Mouse (Mus musculus): ENCODE data around the gene Gm20403. TPM values are rescaled to one million over a fixed set of nuclear protein-coding genes. Genes with fewer than 3 reads are reported as not detected.
"Not testable (repeated sequence)": the region's sequence is repeated elsewhere in the genome, so short reads cannot be mapped to it uniquely, and the experiment has no call there.

Gm20403 gene
- polyA plus RNA-seq, 1 experiment: not detected

GRCm38 (mm10) chr12:54956974-54957373 lies 29.4 kb downstream of the Gm20403 start:
- no peak overlapping the region for H3K4me3 ChIP-seq (ENCODE audit: low read depth, low read length)
- TF ChIP-seq EP300 (IDR thresholded peaks at IDR 0.05; ENCODE audit: insufficient read depth, low read depth, low read length) (no peak), CTCF (IDR thresholded peaks at IDR 0.05; ENCODE audit: low read depth, low read length) (no peak), POLR2A (IDR thresholded peaks at IDR 0.05; ENCODE audit: insufficient read depth, low read length) (no peak)
- H3K27ac ChIP-seq (ENCODE audit: insufficient read depth, low read length): no peak overlapping the region
- H3K36me3 ChIP-seq (ENCODE audit: control insufficient read depth, insufficient read depth, low read length, poor library complexity, severe bottlenecking): peaks cover 2% of the 10 kb centered on the region; the same call in 1 of the 2 replicates
- no peaks in the 10 kb centered on the region for H3K4me1 ChIP-seq (ENCODE audit: control insufficient read depth, insufficient read depth, low read length)
- no peaks in the 10 kb centered on the region for H3K27me3 ChIP-seq (ENCODE audit: control insufficient read depth, insufficient read depth, low read length, poor library complexity, severe bottlenecking)
- no peaks in the 10 kb centered on the region for H3K9me3 ChIP-seq (replicated peaks; ENCODE audit: control insufficient read depth, insufficient read depth, low read length, poor library complexity, severe bottlenecking)
- no peak overlapping the region for H3K9ac ChIP-seq (ENCODE audit: low read depth, poor library complexity, severe bottlenecking)

- TF ChIP-seq POLR2A (IDR thresholded peaks at IDR 0.05; ENCODE audit: insufficient read depth, low read length) (no peak), EP300 (IDR thresholded peaks at IDR 0.05; ENCODE audit: insufficient read depth, low read depth, low read length) (no peak), CTCF (IDR thresholded peaks at IDR 0.05; ENCODE audit: low read depth, low read length) (no peak)
- Histone ChIP-seq H3K36me3 (ENCODE audit: control insufficient read depth, insufficient read depth, low read length, poor library complexity, severe bottlenecking) (peaks cover 2% of the 10 kb centered on the region; the same call in 1 of the 2 replicates), H3K9me3 (replicated peaks; ENCODE audit: control insufficient read depth, insufficient read depth, low read length, poor library complexity, severe bottlenecking) (no peaks in the 10 kb centered on the region), H3K4me1 (ENCODE audit: control insufficient read depth, insufficient read depth, low read length) (no peaks in the 10 kb centered on the region), H3K4me3 (ENCODE audit: low read depth, low read length) (no peak overlapping the region), H3K27me3 (ENCODE audit: control insufficient read depth, insufficient read depth, low read length, poor library complexity, severe bottlenecking) (no peaks in the 10 kb centered on the region), H3K9ac (ENCODE audit: low read depth, poor library complexity, severe bottlenecking) (no peak overlapping the region), H3K27ac (ENCODE audit: insufficient read depth, low read length) (no peak overlapping the region)
Measured at GRCm38 (mm10) chr12:54956457-54956856, 29.9 kb downstream of the Gm20403 start.

- Histone ChIP-seq H3K27me3 (ENCODE audit: control insufficient read depth, insufficient read depth, low read length, poor library complexity, severe bottlenecking) (no peaks in the 10 kb centered on the region), H3K4me3 (ENCODE audit: low read depth, low read length) (no peak overlapping the region), H3K9me3 (replicated peaks; ENCODE audit: control insufficient read depth, insufficient read depth, low read length, poor library complexity, severe bottlenecking) (no peaks in the 10 kb centered on the region), H3K9ac (ENCODE audit: low read depth, poor library complexity, severe bottlenecking) (no peak overlapping the region), H3K27ac (ENCODE audit: insufficient read depth, low read length) (no peak overlapping the region), H3K4me1 (ENCODE audit: control insufficient read depth, insufficient read depth, low read length) (no peaks in the 10 kb centered on the region), H3K36me3 (ENCODE audit: control insufficient read depth, insufficient read depth, low read length, poor library complexity, severe bottlenecking) (no peaks in the 10 kb centered on the region)
- TF ChIP-seq POLR2A (IDR thresholded peaks at IDR 0.05; ENCODE audit: insufficient read depth, low read length) (no peak), EP300 (IDR thresholded peaks at IDR 0.05; ENCODE audit: insufficient read depth, low read depth, low read length) (no peak), CTCF (IDR thresholded peaks at IDR 0.05; ENCODE audit: low read depth, low read length) (no peak)
Measured at GRCm38 (mm10) chr12:54946116-54946515, 40.2 kb downstream of the Gm20403 start.

- not testable (repeated sequence) for H3K9ac ChIP-seq (ENCODE audit: low read depth, poor library complexity, severe bottlenecking); H3K4me1 ChIP-seq (ENCODE audit: control insufficient read depth, insufficient read depth, low read length); H3K27me3 ChIP-seq (ENCODE audit: control insufficient read depth, insufficient read depth, low read length, poor library complexity, severe bottlenecking); H3K9me3 ChIP-seq (replicated peaks; ENCODE audit: control insufficient read depth, insufficient read depth, low read length, poor library complexity, severe bottlenecking); H3K36me3 ChIP-seq (ENCODE audit: control insufficient read depth, insufficient read depth, low read length, poor library complexity, severe bottlenecking); H3K4me3 ChIP-seq (ENCODE audit: low read depth, low read length)
- H3K27ac ChIP-seq (ENCODE audit: insufficient read depth, low read length): peak overlapping the region; percentile 9; the same call in 1 of the 2 replicates
Measured at GRCm38 (mm10) chr12:54942586-54943157, 43.7 kb downstream of the Gm20403 start.

- H3K36me3 ChIP-seq (ENCODE audit: control insufficient read depth, insufficient read depth, low read length, poor library complexity, severe bottlenecking); H3K4me3 ChIP-seq (ENCODE audit: low read depth, low read length); H3K9me3 ChIP-seq (replicated peaks; ENCODE audit: control insufficient read depth, insufficient read depth, low read length, poor library complexity, severe bottlenecking); H3K27me3 ChIP-seq (ENCODE audit: control insufficient read depth, insufficient read depth, low read length, poor library complexity, severe bottlenecking); H3K9ac ChIP-seq (ENCODE audit: low read depth, poor library complexity, severe bottlenecking); H3K4me1 ChIP-seq (ENCODE audit: control insufficient read depth, insufficient read depth, low read length): not testable (repeated sequence)
- peak overlapping the region; percentile 64; the same call in 1 of the 2 replicates for H3K27ac ChIP-seq (ENCODE audit: insufficient read depth, low read length)
Measured at GRCm38 (mm10) chr12:54937581-54938343, 48.6 kb downstream of the Gm20403 start.

Other genes with a start within 250 kb of the Gm20403 start
- gene Snx6, start 190.8 kb downstream of the Gm20403 start, polyA plus RNA-seq (2011; ENCODE audit: insufficient read depth, insufficient read length, low read depth, missing spikeins): 103 and 117 TPM in 2 replicates
- gene Cfl2, start 123.7 kb downstream of the Gm20403 start, polyA plus RNA-seq (2011; ENCODE audit: insufficient read depth, insufficient read length, low read depth, missing spikeins): 75.2 and 77.5 TPM in 2 replicates
- gene Baz1a, start 27.8 kb upstream of the Gm20403 start, polyA plus RNA-seq (2011; ENCODE audit: insufficient read depth, insufficient read length, low read depth, missing spikeins): 38.8 and 41.0 TPM in 2 replicates
- gene 2700097O09Rik, start 93.6 kb upstream of the Gm20403 start, polyA plus RNA-seq (2011; ENCODE audit: insufficient read depth, insufficient read length, low read depth, missing spikeins): 45.9 and 46.7 TPM in 2 replicates
- 114 and 132 TPM in 2 replicates for gene Srp54a, start 93.7 kb upstream of the Gm20403 start, polyA plus RNA-seq (2011; ENCODE audit: insufficient read depth, insufficient read length, low read depth, missing spikeins)
- 16.5 TPM in 1 of 2 replicates, not detected in the other for gene Fam177a, start 137.9 kb upstream of the Gm20403 start, polyA plus RNA-seq (2011; ENCODE audit: insufficient read depth, insufficient read length, low read depth, missing spikeins)
- gene Srp54b, start 168.6 kb upstream of the Gm20403 start, polyA plus RNA-seq (2011; ENCODE audit: insufficient read depth, insufficient read length, low read depth, missing spikeins): 41.9 and 56.4 TPM in 2 replicates
- gene 1700047I17Rik2, start 213.1 kb upstream of the Gm20403 start, polyA plus RNA-seq (2011; ENCODE audit: insufficient read depth, insufficient read length, low read depth, missing spikeins): 16.6 TPM in 1 of 2 replicates, not detected in the other
- 74.2 and 76.7 TPM in 2 replicates for gene Srp54c, start 243.6 kb upstream of the Gm20403 start, polyA plus RNA-seq (2011; ENCODE audit: insufficient read depth, insufficient read length, low read depth, missing spikeins)

All from ES-Bruce4 (cell line).